Mouse (Mus musculus): ENCODE data around the gene Pak1.

GRCm38 (mm10) chr7:97780815-97781214 is 7.5 kb upstream of the Pak1 start:
- TF ChIP-seq POLR2A (IDR thresholded peaks at IDR 0.05; ENCODE audit: low read depth, low read length) (no peak), CTCF (IDR thresholded peaks at IDR 0.05; ENCODE audit: borderline replicate concordance, insufficient read depth, low read length) (no peak)

All from embryonic fibroblast, embryonic 13.5 days (primary cell).